In genomic region chr2:165841805-165842204, GRCm38 (mm10) we compare ENCODE assay signal across 27 mouse cellular contexts. TPM values are rescaled to one million over a fixed set of nuclear protein-coding genes. Genes with fewer than 3 reads are reported as not detected.
DNase-seq lines count a peak whose midpoint lies in the region; ATAC-seq lines count a peak whose summit lies in the region.
"Had no signal": no experiment of that assay in that cellular context is flagged by ENCODE, and none has a peak within 500 bp of the region (broad histone marks: within the 10 kb centered on the region; RNA-seq: fewer than 3 reads in every experiment).

No protein-coding gene starts in this region.

- H3K27ac ChIP-seq in kidney, embryonic 16.5 days (ENCODE audit: low read length), result 0 out of 2 replicates have a peak overlapping the region, but pooled peaks have one; percentile 17
- peak overlapping the region; percentile 63; the same call in 1 of the 2 replicates for H3K27ac ChIP-seq in stomach, embryonic 15.5 days
- H3K27ac ChIP-seq in liver, embryonic 12.5 days, result no peak overlapping the region
- H3K27ac ChIP-seq: forebrain, embryonic 13.5 days; heart, adult 2 months; hindbrain, embryonic 14.5 days; liver, embryonic 15.5 days; lung, embryonic 15.5 days; midbrain, embryonic 13.5 days had no signal

- no peaks in the 10 kb centered on the region for H3K27me3 ChIP-seq in kidney, embryonic 16.5 days (ENCODE audit: insufficient read depth, low read length)
- no peaks in the 10 kb centered on the region for H3K27me3 ChIP-seq in stomach, embryonic 15.5 days (replicated peaks)
- H3K27me3 ChIP-seq in liver, embryonic 12.5 days (replicated peaks), result no peaks in the 10 kb centered on the region
- H3K27me3 ChIP-seq: forebrain, embryonic 13.5 days; liver, embryonic 15.5 days; lung, embryonic 15.5 days; megakaryocyte, embryonic 14.5 days; midbrain, embryonic 13.5 days; Patski had no signal

- peaks cover 9% of the 10 kb centered on the region; the same call in 1 of the 2 replicates for H3K4me1 ChIP-seq in kidney, embryonic 16.5 days (ENCODE audit: insufficient read depth, low read length)
- H3K4me1 ChIP-seq in stomach, embryonic 15.5 days, result no peaks in the 10 kb centered on the region
- H3K4me1 ChIP-seq in liver, embryonic 12.5 days, result no peaks in the 10 kb centered on the region
- H3K4me1 ChIP-seq: liver, embryonic 15.5 days had no signal

- 88% methylated on average over 6 of the region's 6 CpGs for WGBS in kidney, embryonic 16.5 days
- WGBS in stomach, embryonic 15.5 days, result 80% methylated on average over 6 of the region's 6 CpGs
- 80% methylated on average over 6 of the region's 6 CpGs for WGBS in liver, embryonic 12.5 days (ENCODE audit: insufficient replicate concordance)

- H3K9me3 ChIP-seq in kidney, embryonic 16.5 days (ENCODE audit: low read length), result no peaks in the 10 kb centered on the region
- no peaks in the 10 kb centered on the region for H3K9me3 ChIP-seq in stomach, embryonic 15.5 days
- H3K9me3 ChIP-seq in liver, embryonic 12.5 days (replicated peaks), result no peaks in the 10 kb centered on the region
- H3K9me3 ChIP-seq: forebrain, embryonic 13.5 days; liver, embryonic 15.5 days; lung, embryonic 15.5 days; megakaryocyte, embryonic 14.5 days; midbrain, embryonic 13.5 days had no signal

- H3K36me3 ChIP-seq in kidney, embryonic 16.5 days (ENCODE audit: insufficient read depth, low read length), result peaks cover 89% of the 10 kb centered on the region
- peaks cover 62% of the 10 kb centered on the region for H3K36me3 ChIP-seq in stomach, embryonic 15.5 days
- H3K36me3 ChIP-seq in liver, embryonic 12.5 days, result peaks cover 100% of the 10 kb centered on the region

- H3K9ac ChIP-seq in kidney, embryonic 16.5 days (replicated peaks; ENCODE audit: low read length), result no peak overlapping the region
- H3K9ac ChIP-seq in stomach, embryonic 15.5 days, result no peak overlapping the region
- no peak overlapping the region for H3K9ac ChIP-seq in liver, embryonic 12.5 days
- H3K9ac ChIP-seq: forebrain, embryonic 13.5 days; hindbrain, embryonic 14.5 days; liver, embryonic 15.5 days; lung, embryonic 15.5 days; midbrain, embryonic 13.5 days had no signal

- peak; percentile 53 for DNase-seq in adrenal gland, postnatal 14 days
- DNase-seq in adrenal gland, postnatal 25 days, result no peak
- DNase-seq in kidney, postnatal 25 days, result no peak
- DNase-seq in brain, adult 2 months (ENCODE audit: low read depth, low spot score), result peak; percentile 9
- DNase-seq: cerebellum, adult 8-10 months; cerebellum, postnatal 36 days; heart, adult 2 months; heart, postnatal 36 days; kidney, adult 18-20 months; kidney, postnatal 10 days; layer of hippocampus, postnatal 36 days; lung, postnatal 36 days; thymus, adult 18-20 months; thymus, postnatal 36 days had no signal

- no peak overlapping the region for H3K4me3 ChIP-seq in kidney, embryonic 16.5 days (ENCODE audit: low read length)
- H3K4me3 ChIP-seq in stomach, embryonic 15.5 days (replicated peaks), result no peak overlapping the region
- no peak overlapping the region for H3K4me3 ChIP-seq in liver, embryonic 12.5 days
- H3K4me3 ChIP-seq: erythroblast, embryonic 14.5 days; forebrain, embryonic 13.5 days; heart, adult 2 months; liver, embryonic 15.5 days; lung, embryonic 15.5 days; megakaryocyte, embryonic 14.5 days; midbrain, embryonic 13.5 days had no signal

- ATAC-seq in kidney, embryonic 16.5 days (ENCODE audit: low FRiP score, low TSS enrichment), result no peak
- no peak for ATAC-seq in stomach, embryonic 15.5 days (ENCODE audit: insufficient read depth, low FRiP score, low read depth)
- ATAC-seq in granulocyte monocyte progenitor cell, adult 5-6 weeks (replicated peaks; ENCODE audit: poor library complexity, severe bottlenecking), result no peak
- no peak for ATAC-seq in liver, embryonic 12.5 days
- ATAC-seq: forebrain, embryonic 13.5 days; inflammation-experienced regulatory T-cells, adult 6 months; midbrain, embryonic 13.5 days; Patski had no signal

- H3K4me2 ChIP-seq in kidney, embryonic 16.5 days (replicated peaks; ENCODE audit: low read depth, low read length), result no peak overlapping the region
- H3K4me2 ChIP-seq in stomach, embryonic 15.5 days, result no peak overlapping the region
- no peak overlapping the region for H3K4me2 ChIP-seq in liver, embryonic 12.5 days
- H3K4me2 ChIP-seq: forebrain, embryonic 13.5 days; hindbrain, embryonic 14.5 days; liver, embryonic 15.5 days; lung, embryonic 15.5 days; midbrain, embryonic 13.5 days had no signal

RNA-seq across cellular contexts. Expression of gene Zmynd8, which starts 57.0 kb away (rescaled TPM):
- total RNA-seq in adrenal gland, postnatal 14 days (2021), result 45.8 and 59.2 TPM in 2 replicates
- total RNA-seq in adrenal gland, postnatal 25 days (2021), result 57.4 and 73.1 TPM in 2 replicates
- polyA plus RNA-seq in kidney, embryonic 16.5 days (2015; fragmentation: Nextera tagmentation; extraction: Ambion mirVana), result 58.2 and 69.4 TPM in 2 replicates
- polyA plus RNA-seq in stomach, embryonic 15.5 days (2015; fragmentation: Nextera tagmentation; extraction: Ambion mirVana), result 53.6 and 54.5 TPM in 2 replicates
- total RNA-seq in granulocyte monocyte progenitor cell, adult 5-6 weeks (2014; fragmentation: Nextera tagmentation), result 53.0 and 58.3 TPM in 2 replicates
- total RNA-seq in granulocyte monocyte progenitor cell, adult 5-6 weeks (2017), result 32.2 and 33.7 TPM in 2 replicates
- polyA plus RNA-seq in liver, embryonic 12.5 days (2016; fragmentation: Nextera tagmentation; extraction: Ambion mirVana), result 35.7 and 38.5 TPM in 2 replicates

Comparison
In these comparisons a context has a peak if more than half of its experiments do, and no peak if none do; other contexts are left out.
1. DNase-seq: peak in adrenal gland, postnatal 14 days (single experiment) and brain, adult 2 months (single experiment); none in adrenal gland, postnatal 25 days (single experiment) and kidney, postnatal 25 days (0 of 2).